Mouse (Mus musculus) heart, adult 9 months (tissue): ENCODE measurements around the gene Jak3.
A peak's percentile ranks its signal among the peaks of the same experiment; 100 is the strongest.

Experiments
- DNase-seq, 2 experiments: peaks; one replicate each; pipeline ENCODE4 v3.0.0; 2022; ENCODE audit warnings: low spot score in 2 of 2

The Jak3 gene

DNA sequence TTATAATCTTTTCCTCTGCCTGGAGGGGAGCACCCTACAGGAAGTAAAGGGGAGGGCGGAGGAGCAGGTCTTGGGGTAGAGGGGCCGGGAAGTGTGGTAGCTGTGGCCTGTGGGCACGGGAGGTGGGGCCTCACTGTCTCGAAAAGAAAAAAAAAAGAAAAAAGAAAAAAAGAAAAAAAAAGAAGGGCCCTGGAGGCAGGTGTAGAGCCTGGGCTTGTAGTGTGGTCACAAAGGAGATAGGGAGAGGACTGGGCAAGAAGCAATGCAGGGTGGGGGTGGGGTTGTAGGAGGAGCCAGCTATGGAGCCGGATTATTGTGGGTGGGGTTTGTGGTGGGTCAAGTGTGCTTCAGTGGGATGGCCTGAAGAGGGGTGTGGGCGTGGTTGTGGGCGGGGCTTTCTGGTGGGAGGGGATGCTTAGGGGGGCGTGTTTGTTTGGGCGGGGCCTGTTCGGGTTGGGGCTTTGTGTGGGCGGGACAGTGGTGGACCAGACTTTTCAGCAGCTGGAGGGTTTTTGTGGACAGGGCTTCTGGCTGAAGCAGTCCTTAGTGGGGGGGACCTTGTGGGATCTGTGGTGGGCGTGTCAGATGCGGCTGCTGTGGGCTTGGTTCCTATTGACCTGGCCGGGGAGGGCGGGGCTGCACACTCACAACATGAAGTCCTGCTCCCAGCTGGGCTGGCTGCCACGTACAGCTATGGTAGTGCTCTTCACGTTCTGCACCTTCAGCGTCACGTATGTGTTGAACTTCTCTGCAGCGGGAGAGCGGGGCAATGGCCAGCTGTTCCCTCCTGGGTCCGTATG is 10.6 kb upstream of the Jak3 start:
- DNase-seq: no peak

DNA sequence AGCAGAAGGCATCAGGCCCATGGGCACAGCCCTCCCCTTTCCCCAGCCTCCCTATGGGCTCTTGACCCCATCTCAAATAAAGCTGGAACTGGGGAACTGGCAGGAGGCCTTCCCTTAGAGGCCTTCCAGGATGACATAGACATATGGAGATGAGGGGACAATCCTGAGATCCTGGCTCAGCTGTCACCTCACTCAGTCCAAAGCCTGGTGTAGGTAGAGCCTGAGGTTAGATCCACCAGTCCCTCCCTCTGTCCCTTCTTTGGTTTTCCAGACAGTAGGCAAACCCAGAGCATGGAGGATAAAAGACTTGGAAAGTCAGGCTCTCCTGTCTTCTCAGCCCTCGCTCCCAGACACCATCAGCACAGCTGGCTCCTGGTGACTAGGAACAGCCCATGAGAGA is 9.2 kb upstream of the Jak3 start:
- no peak for DNase-seq

DNA sequence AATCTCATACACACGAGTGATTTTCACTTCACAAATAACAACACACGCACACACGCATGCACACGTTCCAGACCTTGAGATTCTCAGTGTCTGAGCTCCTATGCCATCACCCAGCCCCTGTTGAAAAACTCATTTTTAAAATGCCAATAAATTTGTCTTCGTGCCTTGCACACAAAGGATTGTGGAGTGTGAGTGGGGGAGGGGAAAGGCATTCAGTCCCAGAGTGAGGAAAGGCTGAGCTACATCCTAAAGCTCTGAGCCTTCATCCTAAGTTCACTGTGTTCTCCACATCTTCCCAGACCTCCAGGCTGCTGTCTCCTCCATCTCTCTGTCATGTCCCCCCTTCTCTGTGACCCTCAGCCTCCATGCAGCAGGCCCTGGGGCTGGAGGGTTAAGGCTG is 8.8 kb upstream of the Jak3 start:
- DNase-seq: no peak

GRCm38 (mm10) chr8:71668220-71668975 is 7.7 kb upstream of the Jak3 start:
- peak in 1 of 2 experiments; percentile 49 for DNase-seq

DNA sequence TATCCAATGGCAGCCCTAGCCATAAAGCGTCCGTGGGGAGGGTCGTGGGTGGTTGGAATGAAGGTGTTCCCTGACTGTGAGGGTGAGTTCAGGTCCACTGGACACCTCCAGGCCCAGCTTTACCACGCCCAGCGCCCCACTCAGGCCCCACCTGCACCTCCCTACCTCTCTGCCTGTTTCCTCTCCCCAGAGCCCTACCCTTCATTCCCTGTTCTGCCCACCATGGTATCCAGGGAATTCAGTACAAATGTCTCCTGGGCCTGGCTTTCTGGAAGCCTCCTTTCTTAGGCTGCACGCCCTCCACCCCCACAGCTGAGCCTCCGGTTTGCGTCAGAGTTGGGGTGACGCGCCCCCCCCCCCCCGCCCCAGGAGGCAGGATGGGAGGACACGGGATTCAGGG is 5.9 kb upstream of the Jak3 start:
- DNase-seq: no peak

DNA sequence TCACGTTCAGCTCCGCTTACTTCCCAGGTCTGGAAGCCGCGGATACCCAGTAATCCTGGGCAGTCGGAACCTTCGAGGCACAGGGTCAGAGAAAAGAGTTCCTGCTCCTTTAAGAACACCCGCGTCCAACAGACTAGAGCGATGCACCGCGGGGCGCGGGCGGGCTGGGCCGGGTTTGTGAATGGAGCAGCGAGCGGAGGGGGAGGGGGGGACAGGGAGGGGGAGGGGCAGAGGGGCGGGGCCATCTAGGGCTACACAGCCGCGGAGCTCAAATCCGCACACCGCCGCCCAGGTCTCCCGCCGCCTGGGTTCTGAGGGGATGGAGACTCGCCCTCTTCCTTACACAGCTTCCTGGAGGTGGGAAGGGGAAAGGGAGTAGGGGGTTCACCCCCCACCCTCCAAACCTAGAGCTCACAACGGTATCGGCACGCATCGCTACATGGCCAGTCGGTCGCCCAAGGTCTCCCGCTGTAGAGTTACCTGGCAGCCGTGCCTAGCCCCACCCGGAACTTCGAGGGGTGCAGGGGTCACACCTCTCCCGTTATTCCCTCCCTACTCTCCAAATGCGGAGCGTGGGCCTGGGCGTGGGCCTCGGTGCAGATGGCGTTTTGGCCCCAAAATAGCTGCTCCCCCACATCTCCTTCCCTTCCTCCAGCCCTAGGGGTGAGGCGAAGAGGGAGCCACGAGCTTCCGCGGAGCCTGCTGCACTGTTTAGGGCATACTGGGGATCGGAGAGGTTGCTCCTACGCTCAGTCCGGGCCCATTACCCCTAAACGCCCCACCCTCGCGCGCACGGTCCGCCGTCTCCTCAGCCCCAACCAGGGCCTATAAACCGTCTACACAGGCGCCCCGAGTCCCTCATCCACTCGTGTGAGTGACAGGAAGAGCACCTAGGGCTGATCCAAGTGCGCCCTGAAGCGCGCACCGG is 5.2 kb upstream of the Jak3 start:
- no peak for DNase-seq

GRCm38 (mm10) chr8:71671549-71671965 is 4.5 kb upstream of the Jak3 start, which contains the start of gene Unc13a:
Gene Unc13a, minus strand, starts transcription at chr8:71671757.
- DNase-seq: peak; percentile 71 to 82

GRCm38 (mm10) chr8:71672168-71672735 is 3.8 kb upstream of the Jak3 start:
- no peak for DNase-seq

GRCm38 (mm10) chr8:71674071-71674470 is 2.0 kb upstream of the Jak3 start:
- DNase-seq: no peak

GRCm38 (mm10) chr8:71675456-71676019 is 558 bp upstream of the Jak3 start:
- no peak for DNase-seq

GRCm38 (mm10) chr8:71676803-71677202 is 707 bp downstream of the Jak3 start:
- no peak for DNase-seq

DNA sequence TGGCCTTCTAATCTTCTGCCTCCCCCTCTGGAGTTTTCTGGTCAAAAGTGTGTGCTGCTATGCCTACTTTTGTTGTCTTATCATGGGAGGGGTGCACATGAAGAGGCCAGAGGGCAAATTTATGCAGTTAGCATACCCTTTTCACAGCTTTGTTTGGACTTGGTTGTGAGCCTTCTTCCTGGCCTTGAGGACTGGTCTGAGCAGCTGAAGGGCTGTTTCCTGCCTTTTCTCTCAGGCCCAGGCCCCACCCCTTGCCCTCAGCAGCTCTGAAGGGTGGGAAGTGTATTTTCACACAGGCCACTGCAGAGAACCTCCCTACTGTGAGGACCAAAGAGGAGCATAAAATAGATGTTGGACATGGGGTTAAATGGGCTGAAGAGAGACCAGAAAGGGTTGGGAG is 1.5 kb downstream of the Jak3 start:
- peak; percentile 29 to 61 for DNase-seq

- no peak for DNase-seq
Measured at GRCm38 (mm10) chr8:71678216-71678615, 2.1 kb downstream of the Jak3 start.

- no peak for DNase-seq
Measured at GRCm38 (mm10) chr8:71679116-71679515, 3.0 kb downstream of the Jak3 start.

DNA sequence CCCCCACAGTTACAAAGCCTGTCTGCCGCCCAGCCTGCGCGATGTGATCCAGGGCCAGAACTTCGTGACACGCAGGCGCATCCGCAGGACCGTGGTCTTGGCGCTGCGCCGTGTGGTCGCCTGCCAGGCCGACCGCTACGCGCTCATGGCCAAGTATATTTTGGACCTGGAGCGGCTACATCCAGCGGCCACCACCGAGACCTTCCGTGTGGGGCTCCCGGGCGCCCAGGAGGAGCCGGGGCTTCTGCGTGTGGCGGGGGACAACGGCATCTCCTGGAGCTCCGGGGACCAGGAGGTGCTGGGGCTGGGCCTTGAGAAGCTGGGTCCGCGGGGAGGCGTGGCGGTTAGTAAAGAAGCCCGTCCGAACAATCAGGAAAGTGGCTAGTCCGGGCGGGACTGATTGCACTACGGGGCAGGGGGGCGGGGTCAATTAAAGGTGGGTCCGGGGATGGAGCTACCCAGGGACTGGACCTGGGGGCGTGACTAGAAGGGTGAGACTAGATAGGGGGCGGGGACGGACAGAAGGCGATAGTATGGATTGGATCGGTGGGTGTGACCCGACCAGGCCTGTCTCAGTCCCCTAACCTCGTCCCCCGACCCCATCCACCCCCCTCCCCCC is 3.6 kb downstream of the Jak3 start:
- DNase-seq: peak in 1 of 2 experiments; percentile 41

DNA sequence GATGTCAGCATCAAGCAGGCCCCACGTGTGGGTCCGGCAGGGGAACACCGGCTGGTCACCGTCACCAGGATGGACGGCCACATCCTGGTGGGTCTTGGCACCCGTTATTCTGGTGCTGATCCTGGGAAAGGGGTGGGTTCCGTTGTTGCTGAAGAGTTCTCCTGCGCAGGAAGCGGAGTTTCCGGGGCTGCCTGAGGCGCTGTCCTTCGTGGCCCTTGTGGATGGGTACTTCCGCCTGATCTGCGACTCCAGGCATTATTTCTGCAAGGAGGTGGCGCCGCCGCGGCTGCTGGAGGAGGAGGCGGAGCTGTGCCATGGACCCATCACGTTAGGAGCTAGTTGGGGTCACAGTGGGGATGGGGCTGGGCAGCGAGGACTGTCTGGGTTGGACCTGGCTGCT is 4.4 kb downstream of the Jak3 start:
- no peak for DNase-seq

DNA sequence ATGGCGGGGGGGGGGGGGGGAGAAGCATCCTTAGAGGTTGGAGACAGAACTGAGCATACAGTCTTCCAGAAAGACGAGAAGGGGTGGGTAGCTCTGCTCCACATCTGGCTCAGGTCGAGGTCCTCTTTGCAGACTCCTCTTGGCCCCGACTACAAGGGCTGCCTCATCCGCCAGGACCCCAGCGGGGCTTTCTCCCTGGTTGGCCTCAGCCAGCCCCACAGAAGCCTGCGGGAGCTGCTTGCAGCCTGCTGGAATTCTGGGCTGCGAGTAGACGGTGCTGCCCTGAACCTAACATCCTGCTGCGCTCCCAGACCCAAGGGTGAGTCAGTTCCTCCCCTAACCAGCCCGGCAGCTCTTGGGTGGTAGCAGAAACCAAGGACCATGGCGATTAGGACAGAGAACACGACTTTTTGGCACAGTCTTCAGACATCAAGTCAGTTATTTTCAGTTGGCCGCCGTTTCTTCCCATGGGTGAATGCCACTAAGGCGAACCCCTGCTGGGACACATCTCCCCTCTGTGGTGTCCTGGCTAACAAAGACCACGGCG is 5.3 kb downstream of the Jak3 start:
- DNase-seq: no peak

DNA sequence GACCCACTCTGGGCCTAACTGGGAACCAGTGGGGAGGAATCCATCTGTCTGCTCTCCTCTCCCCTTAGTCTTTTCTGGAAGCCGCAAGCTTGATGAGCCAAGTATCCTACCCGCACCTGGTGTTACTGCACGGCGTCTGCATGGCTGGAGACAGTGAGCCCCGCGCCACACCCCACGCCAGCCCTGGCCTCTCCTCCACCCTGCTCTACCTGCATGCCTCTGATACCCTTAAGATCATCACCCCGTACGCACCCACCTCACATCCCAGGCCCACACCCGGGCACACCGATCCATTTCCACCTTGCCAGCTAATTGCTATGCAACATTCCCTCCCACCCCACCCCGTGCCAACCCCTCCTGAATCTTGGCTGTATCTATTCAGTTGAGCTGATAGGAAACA is 6.7 kb downstream of the Jak3 start:
- DNase-seq: no peak

DNA sequence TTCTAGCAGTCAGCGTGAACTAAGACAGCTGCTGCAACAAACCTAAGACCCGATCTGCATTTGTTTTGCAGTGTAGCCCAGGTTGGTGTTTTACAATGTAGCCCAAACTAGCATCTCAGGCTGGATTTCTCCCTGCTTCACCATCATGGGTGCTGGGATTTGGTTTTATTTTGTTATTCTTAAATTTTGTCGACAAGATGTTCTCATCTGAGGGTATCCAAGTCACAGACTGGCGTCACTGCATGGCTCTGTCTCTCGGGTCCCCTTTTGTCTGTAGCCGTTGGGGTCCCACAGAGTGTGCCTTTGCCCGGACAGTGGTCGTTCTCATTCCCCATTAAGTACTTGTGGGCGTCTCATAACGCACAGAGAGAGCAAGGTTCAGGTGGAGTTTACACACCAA is 8.6 kb downstream of the Jak3 start:
- no peak for DNase-seq

DNA sequence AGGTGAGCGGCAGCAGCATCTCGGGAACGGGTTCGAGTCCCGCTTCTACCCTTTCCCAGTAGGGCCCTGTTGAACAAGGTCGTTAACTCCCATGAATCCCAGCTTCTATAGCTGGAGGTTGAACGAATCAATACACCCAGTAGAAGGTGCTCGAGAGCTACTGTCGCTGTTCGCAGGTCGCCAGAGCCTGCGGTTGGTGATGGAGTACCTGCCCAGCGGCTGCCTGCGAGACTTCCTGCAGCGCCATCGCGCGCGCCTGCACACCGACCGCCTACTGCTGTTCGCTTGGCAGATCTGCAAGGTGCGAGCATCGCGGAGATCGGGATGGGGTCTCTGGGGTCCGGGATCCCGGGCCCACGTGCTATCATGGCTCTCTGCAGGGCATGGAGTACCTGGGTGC is 9.5 kb downstream of the Jak3 start:
- DNase-seq: no peak
